In genomic region chr11:86691956-86692355, GRCm38 (mm10) we compare ENCODE assay signal across 29 mouse cellular contexts. TPM values are rescaled to one million over a fixed set of nuclear protein-coding genes. Genes with fewer than 3 reads are reported as not detected.
DNase-seq lines count a peak whose midpoint lies in the region; ATAC-seq and TF ChIP-seq lines count a peak whose summit lies in the region.
"Had no signal": no experiment of that assay in that cellular context is flagged by ENCODE, and none has a peak within 500 bp of the region (broad histone marks: within the 10 kb centered on the region; RNA-seq: fewer than 3 reads in every experiment).

No protein-coding gene starts in this region.

- no peak overlapping the region for H3K4me2 ChIP-seq in midbrain, embryonic 11.5 days
- no peak overlapping the region for H3K4me2 ChIP-seq in midbrain, postnatal 0 days (ENCODE audit: low read depth, low read length, poor library complexity, severe bottlenecking)
- H3K4me2 ChIP-seq: embryonic facial prominence, embryonic 12.5 days; forebrain, embryonic 12.5 days; hindbrain, embryonic 15.5 days; lung, embryonic 15.5 days; neural tube, embryonic 15.5 days; stomach, embryonic 15.5 days had no signal

- H3K27me3 ChIP-seq in kidney, adult 2 months (replicated peaks; ENCODE audit: control insufficient read depth, insufficient read depth, low read length) = no peaks in the 10 kb centered on the region
- no peaks in the 10 kb centered on the region for H3K27me3 ChIP-seq in midbrain, embryonic 11.5 days (ENCODE audit: control insufficient read depth, insufficient read depth, low read length)
- no peaks in the 10 kb centered on the region for H3K27me3 ChIP-seq in midbrain, postnatal 0 days (ENCODE audit: insufficient read depth, low read length)
- H3K27me3 ChIP-seq: embryonic facial prominence, embryonic 12.5 days; forebrain, embryonic 12.5 days; hindbrain, embryonic 15.5 days; lung, embryonic 15.5 days; neural tube, embryonic 15.5 days; stomach, embryonic 15.5 days had no signal

- WGBS in kidney, adult 2 months = 74% methylated on average over 2 of the region's 2 CpGs
- 94% methylated on average over 2 of the region's 2 CpGs for WGBS in midbrain, embryonic 11.5 days
- WGBS in midbrain, postnatal 0 days = 96% methylated on average over 2 of the region's 2 CpGs

- peaks cover 6% of the 10 kb centered on the region for H3K36me3 ChIP-seq in kidney, adult 2 months (ENCODE audit: control insufficient read depth, insufficient read depth, low read length)
- H3K36me3 ChIP-seq in midbrain, embryonic 11.5 days (ENCODE audit: control insufficient read depth, insufficient read depth, low read length) = peaks cover 12% of the 10 kb centered on the region
- peaks cover 40% of the 10 kb centered on the region for H3K36me3 ChIP-seq in midbrain, postnatal 0 days (ENCODE audit: insufficient read depth, low read length)

- no peak overlapping the region for H3K4me3 ChIP-seq in kidney, adult 2 months (ENCODE audit: insufficient read depth, low read depth, low read length)
- H3K4me3 ChIP-seq in midbrain, embryonic 11.5 days (ENCODE audit: low read depth, low read length) = no peak overlapping the region
- H3K4me3 ChIP-seq in midbrain, postnatal 0 days (ENCODE audit: low read depth, low read length) = no peak overlapping the region
- H3K4me3 ChIP-seq: embryonic facial prominence, embryonic 12.5 days; erythroblast, embryonic 14.5 days; forebrain, embryonic 12.5 days; heart, embryonic 10.5 days; hindbrain, embryonic 15.5 days; layer of hippocampus, adult 2 months; lung, embryonic 15.5 days; neural tube, embryonic 15.5 days; stomach, embryonic 15.5 days had no signal

- peak overlapping the region; percentile 31; the same call in 1 of the 2 replicates for H3K27ac ChIP-seq in kidney, adult 2 months (ENCODE audit: insufficient read depth, low read depth, low read length)
- H3K27ac ChIP-seq in midbrain, embryonic 11.5 days (ENCODE audit: low read depth, low read length) = no peak overlapping the region
- no peak overlapping the region for H3K27ac ChIP-seq in midbrain, postnatal 0 days (ENCODE audit: low read depth, low read length)
- H3K27ac ChIP-seq: embryonic facial prominence, embryonic 12.5 days; forebrain, embryonic 12.5 days; heart, embryonic 10.5 days; hindbrain, embryonic 15.5 days; liver, embryonic 14.5 days; lung, embryonic 15.5 days; neural tube, embryonic 15.5 days; stomach, embryonic 15.5 days had no signal

- TF ChIP-seq POLR2A in kidney, adult 2 months (IDR thresholded peaks at IDR 0.05; ENCODE audit: low read depth, low read length) = no peak

- H3K9ac ChIP-seq in midbrain, embryonic 11.5 days (ENCODE audit: low read length) = no peak overlapping the region
- H3K9ac ChIP-seq in midbrain, postnatal 0 days (replicated peaks; ENCODE audit: low read length, poor library complexity, severe bottlenecking) = no peak overlapping the region
- H3K9ac ChIP-seq: embryonic facial prominence, embryonic 12.5 days; forebrain, embryonic 12.5 days; hindbrain, embryonic 15.5 days; liver, embryonic 14.5 days; lung, embryonic 15.5 days; neural tube, embryonic 15.5 days; stomach, embryonic 15.5 days had no signal

- 0 out of 2 replicates have a peak, but pooled peaks have one; percentile 2 for TF ChIP-seq CTCF in kidney, adult 2 months (conservative IDR thresholded peaks at IDR 0.05; ENCODE audit: insufficient read depth, insufficient read length, low read depth, low read length)
- TF ChIP-seq CTCF in midbrain, postnatal 0 days (IDR thresholded peaks at IDR 0.05) = no peak

- DNase-seq in kidney, adult 2 months = no peak
- DNase-seq in kidney, adult 9 months = no peak
- DNase-seq in midbrain, embryonic 11.5 days (ENCODE audit: low spot score, missing footprints) = peak; percentile 72
- DNase-seq in midbrain, postnatal 0 days (ENCODE audit: low spot score) = no peak
- no peak for DNase-seq in thymus, postnatal 4 days
- DNase-seq in ovary, postnatal 14 days (ENCODE audit: low spot score) = no peak
- DNase-seq in left cerebral cortex, postnatal 25 days (ENCODE audit: low spot score in 2 of 2) = no peak
- DNase-seq: adrenal gland, postnatal 10 days; cerebellum, adult 18-20 months; cerebellum, postnatal 14 days; kidney, postnatal 25 days; lung, postnatal 36 days; right cerebral cortex, postnatal 25 days; spleen, adult 18-20 months; thymus, postnatal 36 days had no signal

- peaks cover 8% of the 10 kb centered on the region; the same call in 1 of the 2 replicates for H3K4me1 ChIP-seq in kidney, adult 2 months (ENCODE audit: control insufficient read depth, insufficient read depth, low read length)
- no peaks in the 10 kb centered on the region for H3K4me1 ChIP-seq in midbrain, embryonic 11.5 days (ENCODE audit: control insufficient read depth, insufficient read depth, low read length)
- H3K4me1 ChIP-seq in midbrain, postnatal 0 days (ENCODE audit: insufficient read depth, low read length) = no peaks in the 10 kb centered on the region
- H3K4me1 ChIP-seq: embryonic facial prominence, embryonic 12.5 days; forebrain, embryonic 12.5 days; heart, embryonic 10.5 days; hindbrain, embryonic 15.5 days; lung, embryonic 15.5 days; stomach, embryonic 15.5 days had no signal

- ATAC-seq in midbrain, embryonic 11.5 days (ENCODE audit: low FRiP score) = no peak
- ATAC-seq in midbrain, postnatal 0 days (ENCODE audit: low FRiP score) = no peak
- peak; percentile 58 for ATAC-seq in granulocyte monocyte progenitor cell, adult 5-6 weeks (replicated peaks; ENCODE audit: poor library complexity, severe bottlenecking)
- ATAC-seq: activated CD4-positive, CD25-positive, alpha-beta regulatory T cell, adult 4 months; midbrain, embryonic 16.5 days had no signal

- intact Hi-C loops in left cerebral cortex, postnatal 25 days (cut with DNase I) = no loop called here

- no peaks in the 10 kb centered on the region for H3K9me3 ChIP-seq in midbrain, embryonic 11.5 days (ENCODE audit: control insufficient read depth, low read length)
- no peaks in the 10 kb centered on the region for H3K9me3 ChIP-seq in midbrain, postnatal 0 days (ENCODE audit: low read length)
- H3K9me3 ChIP-seq: embryonic facial prominence, embryonic 12.5 days; forebrain, embryonic 12.5 days; G1E; heart, embryonic 10.5 days; hindbrain, embryonic 15.5 days; lung, embryonic 15.5 days; neural tube, embryonic 15.5 days; stomach, embryonic 15.5 days had no signal

RNA-seq across cellular contexts. Expression of gene Ptrh2, which starts 8.2 kb away (rescaled TPM):
- 4.0 and 6.0 TPM in 2 replicates for polyA plus RNA-seq in kidney, adult 2 months (2012; rRNA removed)
- polyA plus RNA-seq in midbrain, embryonic 11.5 days (2014; fragmentation: Nextera tagmentation; extraction: Ambion mirVana) = 41.8 and 41.9 TPM in 2 replicates
- total RNA-seq in midbrain, postnatal 0 days (2014; rRNA removed) = 14.8 and 15.8 TPM in 2 replicates
- 22.5 and 22.8 TPM in 2 replicates for polyA plus RNA-seq in midbrain, postnatal 0 days (2015; fragmentation: Nextera tagmentation; extraction: Ambion mirVana)
- total RNA-seq in granulocyte monocyte progenitor cell, adult 5-6 weeks (2014; fragmentation: Nextera tagmentation) = 21.5 and 27.7 TPM in 2 replicates
- total RNA-seq in granulocyte monocyte progenitor cell, adult 5-6 weeks (2017) = 20.7 and 29.3 TPM in 2 replicates
- 1 to 10 TPM; 8.3 to 8.5 TPM for total RNA-seq in left cerebral cortex, postnatal 25 days (2021)

RNA-seq across cellular contexts. Expression of gene Vmp1, which starts 8.3 kb away (rescaled TPM):
- polyA plus RNA-seq in kidney, adult 2 months (2012; rRNA removed) = 48.9 and 55.3 TPM in 2 replicates
- 93.7 and 103 TPM in 2 replicates for polyA plus RNA-seq in midbrain, embryonic 11.5 days (2014; fragmentation: Nextera tagmentation; extraction: Ambion mirVana)
- total RNA-seq in midbrain, postnatal 0 days (2014; rRNA removed) = 45.3 and 73.0 TPM in 2 replicates
- 136 TPM in 2 replicates for polyA plus RNA-seq in midbrain, postnatal 0 days (2015; fragmentation: Nextera tagmentation; extraction: Ambion mirVana)
- total RNA-seq in granulocyte monocyte progenitor cell, adult 5-6 weeks (2014; fragmentation: Nextera tagmentation) = 61.1 and 83.8 TPM in 2 replicates
- total RNA-seq in granulocyte monocyte progenitor cell, adult 5-6 weeks (2017) = 79.1 and 105 TPM in 2 replicates
- 100 to 1,000 TPM; 165 to 175 TPM for total RNA-seq in left cerebral cortex, postnatal 25 days (2021)
